Mouse (Mus musculus) right cerebral cortex, postnatal 25 days (tissue): ENCODE measurements around the gene Spock1.

Experiments used
- DNase-seq: peaks from one replicate; pipeline ENCODE4 v3.0.0; 2022

Spock1 gene

GRCm38 (mm10) chr13:57796951-57797692, 111.0 kb downstream of the Spock1 start:
- DNase-seq, result no peak

- no peak for DNase-seq
Observed at GRCm38 (mm10) chr13:57793643-57794240, 114.4 kb downstream of the Spock1 start.

GRCm38 (mm10) chr13:57789796-57790195, 118.3 kb downstream of the Spock1 start:
- DNase-seq, result no peak

GRCm38 (mm10) chr13:57788299-57788698, 119.8 kb downstream of the Spock1 start:
- DNase-seq, result no peak

- no peak for DNase-seq
Observed at GRCm38 (mm10) chr13:57786278-57786677, 121.9 kb downstream of the Spock1 start.

GRCm38 (mm10) chr13:57782975-57783374, 125.2 kb downstream of the Spock1 start:
- DNase-seq, result peak; percentile 60

- no peak for DNase-seq
Observed at GRCm38 (mm10) chr13:57782107-57782561, 126.0 kb downstream of the Spock1 start.

- DNase-seq, result peak; percentile 37
Observed at GRCm38 (mm10) chr13:57779146-57779545, 129.0 kb downstream of the Spock1 start.

GRCm38 (mm10) chr13:57778524-57778923, 129.6 kb downstream of the Spock1 start:
- no peak for DNase-seq

GRCm38 (mm10) chr13:57771998-57772397, 136.1 kb downstream of the Spock1 start:
- DNase-seq, result no peak

GRCm38 (mm10) chr13:57766721-57767120, 141.4 kb downstream of the Spock1 start:
- no peak for DNase-seq

- peak; percentile 40 for DNase-seq
Observed at GRCm38 (mm10) chr13:57761122-57761521, 147.0 kb downstream of the Spock1 start.

GRCm38 (mm10) chr13:57760618-57761017, 147.5 kb downstream of the Spock1 start:
- no peak for DNase-seq

GRCm38 (mm10) chr13:57756316-57756715, 151.8 kb downstream of the Spock1 start:
- DNase-seq, result peak; percentile 32

- DNase-seq, result no peak
Observed at GRCm38 (mm10) chr13:57750831-57751230, 157.3 kb downstream of the Spock1 start.

- DNase-seq, result no peak
Observed at GRCm38 (mm10) chr13:57744667-57745066, 163.5 kb downstream of the Spock1 start.

- DNase-seq, result no peak
Observed at GRCm38 (mm10) chr13:57741186-57741585, 166.9 kb downstream of the Spock1 start.

GRCm38 (mm10) chr13:57740473-57740872, 167.7 kb downstream of the Spock1 start:
- no peak for DNase-seq

- no peak for DNase-seq
Observed at GRCm38 (mm10) chr13:57736060-57736459, 172.1 kb downstream of the Spock1 start.

GRCm38 (mm10) chr13:57734549-57734948, 173.6 kb downstream of the Spock1 start:
- no peak for DNase-seq

- DNase-seq, result no peak
Observed at GRCm38 (mm10) chr13:57733521-57733920, 174.6 kb downstream of the Spock1 start.

GRCm38 (mm10) chr13:57732251-57732650, 175.9 kb downstream of the Spock1 start:
- DNase-seq, result no peak

- no peak for DNase-seq
Observed at GRCm38 (mm10) chr13:57727716-57728115, 180.4 kb downstream of the Spock1 start.

GRCm38 (mm10) chr13:57726654-57727053, 181.5 kb downstream of the Spock1 start:
- DNase-seq, result no peak
